Mouse (Mus musculus) left cerebral cortex, postnatal 14 days (tissue): Measurements from ENCODE around the gene Cd200r1. TPM values are rescaled to one million over a fixed set of nuclear protein-coding genes. Genes with fewer than 3 reads are reported as not detected.
"Not testable (repeated sequence)": the region's sequence is repeated elsewhere in the genome, so short reads cannot be mapped to it uniquely, and the experiment has no call there.

Experiments used
- DNase-seq, 2 experiments: peaks; one replicate each; pipeline ENCODE4 v3.0.0; 2021 to 2022; ENCODE audit warnings: low spot score in 2 of 2, mixed read lengths in 1 of 2
- intact Hi-C: fragments of 180-260 bp; cut with DNase I; formaldehyde crosslinking; loops from one replicate; pipeline ENCODE4 v1.15.1; 2025
- total RNA-seq, 2 experiments: library from RNA; stranded (reverse); gene quantifications; 2 replicates each; pipeline ENCODE4 v1.2.3; 2021

Cd200r1 gene
- total RNA-seq, 2 experiments from 2014 or later = 0.59 to 0.90 TPM

- intact Hi-C loops = no loop called here
Observed at GRCm38 (mm10) chr16:44820545-44820944, 55.0 kb downstream of the Cd200r1 start.

GRCm38 (mm10) chr16:44832286-44832685, 66.8 kb downstream of the Cd200r1 start:
- intact Hi-C loops = no loop called here

More at GRCm38 (mm10) chr16:44820545-44820944, 55.0 kb downstream of the Cd200r1 start:
- DNase-seq = no peak

GRCm38 (mm10) chr16:44833189-44833588, 67.7 kb downstream of the Cd200r1 start:
- DNase-seq = peak in 1 of 2 experiments; percentile 21
- intact Hi-C loops = not testable (repeated sequence)

More at GRCm38 (mm10) chr16:44832286-44832685, 66.8 kb downstream of the Cd200r1 start:
- DNase-seq = no peak

Other genes starting within 250 kb of the Cd200r1 start
- 10 to 100 TPM; 19.5 to 23.9 TPM for gene Boc, start 206.8 kb upstream of the Cd200r1 start, total RNA-seq
- 1 to 10 TPM; 4.0 to 4.5 TPM for gene Nepro, start 41.4 kb upstream of the Cd200r1 start, total RNA-seq
- gene Gtpbp8, start 19.4 kb upstream of the Cd200r1 start, total RNA-seq = 10 to 100 TPM; 25.7 to 28.1 TPM
- gene Cd200r4, start 46.0 kb downstream of the Cd200r1 start, total RNA-seq = under 1 TPM in 1 of 2 experiments, not detected in 1; 0.40 TPM
- gene Cd200r2, start 101.4 kb downstream of the Cd200r1 start, total RNA-seq = not detected
- gene Cd200r3, start 177.9 kb downstream of the Cd200r1 start, total RNA-seq = not detected